Mouse (Mus musculus) liver, postnatal 0 days (tissue): Measurements from ENCODE around the gene Coro1c. TPM values are rescaled to one million over a fixed set of nuclear protein-coding genes. Genes with fewer than 3 reads are reported as not detected.
"Not testable (repeated sequence)": the region's sequence is repeated elsewhere in the genome, so short reads cannot be mapped to it uniquely, and the experiment has no call there.

Experiments
- ATAC-seq: fragments of 200-750 bp; cut with Nextera tagmentation; 2 replicates; pipeline ENCODE4 v1.8.0; 2017; ENCODE audit warnings: mild to moderate bottlenecking, moderate library complexity
- DNase-seq: peaks from one replicate; pipeline ENCODE4 v3.0.0-alpha.2; 2016
- H3K27ac ChIP-seq: fragments of 300-500 bp; sonication (generic); 2 replicates; pipeline ENCODE4 v1.5.1; 2014; ENCODE audit warnings: antibody characterized with exemption, moderate library complexity, mild to moderate bottlenecking, low read depth
- H3K27me3 ChIP-seq: fragments of 300-500 bp; sonication (generic); 2 replicates; pipeline ENCODE4 v1.6.1; 2014; ENCODE audit warnings: low read length, control low read depth, mixed read lengths; ENCODE audit not compliant: insufficient read depth
- H3K36me3 ChIP-seq: fragments of 300-500 bp; sonication (generic); replicated peaks from 2 replicates; pipeline ENCODE4 v1.6.1; 2014; ENCODE audit warnings: mild to moderate bottlenecking, control low read depth, low read length, moderate library complexity, mixed read lengths; ENCODE audit not compliant: insufficient read depth
- H3K4me1 ChIP-seq: fragments of 300-500 bp; sonication (generic); 2 replicates; pipeline ENCODE4 v1.6.1; 2014; ENCODE audit warnings: antibody characterized with exemption, mild to moderate bottlenecking, control low read depth; ENCODE audit not compliant: insufficient read depth
- H3K4me2 ChIP-seq: fragments of 300-500 bp; sonication (generic); 2 replicates; pipeline ENCODE4 v1.6.1; 2014; ENCODE audit warnings: low read depth, mild to moderate bottlenecking, low read length, moderate library complexity, mixed read lengths
- H3K4me3 ChIP-seq: fragments of 300-500 bp; sonication (generic); 2 replicates; pipeline ENCODE4 v1.5.1; 2014; ENCODE audit warnings: low read depth, low read length
- H3K9ac ChIP-seq: fragments of 300-500 bp; sonication (generic); replicated peaks from 2 replicates; pipeline ENCODE4 v1.6.1; 2014; ENCODE audit warnings: mild to moderate bottlenecking, moderate library complexity
- H3K9me3 ChIP-seq: fragments of 300-500 bp; sonication (generic); 2 replicates; pipeline ENCODE4 v1.6.1; 2016; ENCODE audit warnings: mild to moderate bottlenecking, control low read depth, low read length, mixed read lengths
- CTCF ChIP-seq: sonication (generic); IDR thresholded peaks from 2 replicates; pipeline ENCODE4 v1.5.1; 2016; ENCODE audit warnings: antibody characterized with exemption, low read depth
- EP300 ChIP-seq: IDR thresholded peaks from 2 replicates; pipeline ENCODE4 v1.6.1; 2016; ENCODE audit warnings: antibody characterized with exemption, low read depth, mild to moderate bottlenecking
- WGBS: fragments of 180-500 bp; shearing (Covaris S2); extraction: QIAGEN DNeasy Blood & Tissue Kit; methylation state at CpG from one replicate; pipeline ENCODE4 v1.1.7; 2014; ENCODE audit not compliant: insufficient replicate concordance; 5-methylcytosine and 5-hydroxymethylcytosine counted together
- polyA plus RNA-seq: library from polyadenylated mRNA; unstranded; fragments of >200 nt; fragmentation: Nextera tagmentation; extraction: Ambion mirVana; gene quantifications from 2 replicates; pipeline ENCODE4 v1.2.1, GENCODE M21; 2015

Coro1c gene
- polyA plus RNA-seq, 1 experiment from 2014 or later, result 27.6 TPM

DNA sequence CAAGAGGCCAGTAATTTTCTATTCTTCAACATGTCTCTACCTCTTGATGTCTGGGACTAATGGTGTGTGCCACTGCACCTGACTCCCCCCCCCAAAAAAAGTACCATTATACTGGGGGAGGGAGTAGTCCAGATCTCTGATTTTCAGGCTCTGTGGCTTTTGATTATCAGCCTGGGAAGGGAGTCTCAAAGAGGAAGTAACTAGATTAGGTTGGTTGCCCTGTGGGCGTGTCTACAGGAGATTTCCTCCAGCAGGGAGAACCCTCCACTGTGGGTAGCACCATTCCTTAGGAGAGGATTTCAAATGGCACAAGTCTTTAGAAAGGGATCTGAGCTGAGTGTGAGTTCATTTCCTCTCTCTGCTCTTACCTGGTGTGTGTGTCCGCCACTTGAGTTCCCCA is 95.9 kb downstream of the Coro1c start:
- Histone ChIP-seq H3K4me2 (no peak overlapping the region), H3K9ac (no peak overlapping the region), H3K27ac (no peak overlapping the region), H3K36me3 (no peaks in the 10 kb centered on the region), H3K9me3 (no peaks in the 10 kb centered on the region), H3K27me3 (no peaks in the 10 kb centered on the region), H3K4me1 (peaks cover 17% of the 10 kb centered on the region; the same call in 1 of the 2 replicates), H3K4me3 (no peak overlapping the region)
- TF ChIP-seq EP300 (no peak), CTCF (no peak)
- no peak for DNase-seq
- WGBS, result 64% methylated on average over 2 of the region's 2 CpGs
- ATAC-seq, result no peak

DNA sequence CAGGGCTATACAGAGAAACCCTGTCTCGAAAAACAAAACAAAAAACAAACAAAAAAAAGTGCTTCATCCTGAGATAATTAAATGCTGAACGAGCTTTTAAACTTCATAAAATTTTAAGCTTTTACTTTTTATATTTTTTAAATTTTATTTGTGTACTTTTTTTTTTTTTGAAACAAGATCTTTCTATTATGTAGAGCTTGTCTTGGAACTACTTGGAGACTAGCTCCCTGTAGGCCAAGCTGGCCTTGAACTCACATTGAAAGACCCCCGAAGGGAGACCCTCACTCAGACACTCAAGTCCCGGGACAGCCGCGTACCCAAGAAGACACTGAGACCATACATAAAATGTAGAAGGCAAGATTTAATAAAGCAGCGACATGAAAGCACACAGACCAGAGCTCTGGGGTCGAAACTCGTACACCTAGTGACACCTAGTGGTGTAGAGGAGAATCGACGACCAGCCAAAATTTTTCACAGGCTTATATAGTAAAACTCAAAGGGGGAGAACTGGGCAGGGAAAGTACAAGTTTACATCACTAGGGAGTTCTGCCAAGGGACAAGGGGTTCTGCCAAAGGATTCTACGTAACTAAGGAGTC is 96.6 kb downstream of the Coro1c start:
- WGBS, result 19% methylated on average over 11 of the region's 12 CpGs
- not testable (repeated sequence) for DNase-seq, H3K27ac ChIP-seq, H3K4me2 ChIP-seq, H3K4me3 ChIP-seq, H3K36me3 ChIP-seq, H3K27me3 ChIP-seq, H3K9me3 ChIP-seq, ATAC-seq, H3K9ac ChIP-seq
- TF ChIP-seq CTCF, result peak; percentile 62
- peaks cover 17% of the 10 kb centered on the region; the same call in 1 of the 2 replicates for H3K4me1 ChIP-seq

DNA sequence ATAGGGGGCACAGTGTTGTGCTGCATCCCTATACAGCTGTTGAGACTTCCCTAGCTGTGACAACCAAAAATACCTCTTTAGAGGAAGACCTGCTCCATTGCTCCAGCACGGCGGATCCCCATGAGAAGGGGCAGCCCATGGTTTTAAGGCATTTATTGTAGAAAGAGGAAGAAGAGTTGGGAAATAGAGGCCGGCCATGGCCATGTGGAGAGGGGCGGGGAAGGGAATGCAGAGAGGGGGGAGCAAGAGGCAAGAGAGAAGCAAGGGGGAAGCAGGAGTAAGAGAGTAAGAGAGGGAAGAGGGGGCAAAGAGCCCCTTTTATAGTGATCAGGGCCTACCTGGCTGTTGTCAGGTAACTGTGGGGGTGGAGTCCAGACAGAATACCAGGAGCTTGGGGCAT is 98.4 kb downstream of the Coro1c start:
- H3K36me3 ChIP-seq, result no peaks in the 10 kb centered on the region
- WGBS, result 64% methylated on average over 4 of the region's 4 CpGs
- no peak overlapping the region for H3K9ac ChIP-seq
- no peak overlapping the region for H3K27ac ChIP-seq
- TF ChIP-seq CTCF (no peak), EP300 (no peak)
- no peak overlapping the region for H3K4me2 ChIP-seq
- H3K4me1 ChIP-seq, result peaks cover 12% of the 10 kb centered on the region; the same call in 1 of the 2 replicates
- no peaks in the 10 kb centered on the region for H3K9me3 ChIP-seq
- ATAC-seq (no peak), DNase-seq (no peak)
- H3K27me3 ChIP-seq, result no peaks in the 10 kb centered on the region
- no peak overlapping the region for H3K4me3 ChIP-seq

DNA sequence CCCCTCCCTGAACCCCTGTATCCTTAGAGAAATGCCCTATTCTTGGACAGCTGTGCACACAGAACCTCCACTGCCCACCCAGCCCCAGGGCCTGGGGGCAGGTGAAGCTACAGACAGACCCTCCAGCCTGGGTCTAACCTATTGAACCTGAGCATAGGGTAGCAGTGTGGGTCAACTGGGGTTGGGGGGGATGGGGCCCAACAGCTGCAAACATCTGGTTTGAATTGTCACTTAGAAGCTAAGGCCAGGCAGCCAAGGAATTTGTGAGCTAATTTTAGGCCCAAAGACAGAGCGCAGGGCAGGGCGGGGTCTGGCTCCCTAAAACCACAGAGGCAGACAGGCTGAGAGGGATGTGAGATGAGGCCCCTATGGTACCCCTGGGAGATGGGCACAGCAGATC is 100.4 kb downstream of the Coro1c start:
- Histone ChIP-seq H3K27me3 (no peaks in the 10 kb centered on the region), H3K9ac (no peak overlapping the region), H3K9me3 (no peaks in the 10 kb centered on the region), H3K4me2 (no peak overlapping the region), H3K4me3 (no peak overlapping the region), H3K36me3 (no peaks in the 10 kb centered on the region), H3K4me1 (peaks cover 18% of the 10 kb centered on the region), H3K27ac (no peak overlapping the region)
- TF ChIP-seq EP300, result no peak
- no peak for TF ChIP-seq CTCF
- DNase-seq, result no peak
- no peak for ATAC-seq
- 59% methylated on average over 2 of the region's 2 CpGs for WGBS

DNA sequence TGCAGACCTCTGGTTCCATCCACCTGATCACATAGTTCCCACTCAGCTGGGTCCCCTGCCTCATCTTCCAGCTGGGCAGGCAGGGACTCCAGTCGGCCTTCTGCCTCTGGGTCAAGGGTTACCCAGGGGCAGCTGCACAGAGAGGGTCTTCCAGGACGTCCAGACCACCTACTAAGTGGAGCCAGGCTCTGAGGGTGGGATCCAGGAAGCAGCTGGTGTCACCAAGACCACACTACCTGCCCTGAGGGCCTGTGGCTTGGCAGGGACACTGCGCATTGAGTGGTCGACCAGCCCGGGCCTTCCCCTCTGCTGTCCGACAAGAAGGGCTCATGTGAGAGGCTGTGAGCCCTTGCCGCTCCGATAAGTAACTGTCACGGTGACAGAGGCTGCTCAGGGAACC is 100.8 kb downstream of the Coro1c start:
- Histone ChIP-seq H3K4me2 (no peak overlapping the region), H3K27ac (no peak overlapping the region; the same call in 1 of the 2 replicates), H3K4me1 (peaks cover 16% of the 10 kb centered on the region), H3K36me3 (no peaks in the 10 kb centered on the region), H3K4me3 (no peak overlapping the region), H3K9ac (no peak overlapping the region), H3K9me3 (no peaks in the 10 kb centered on the region), H3K27me3 (no peaks in the 10 kb centered on the region)
- TF ChIP-seq EP300, result no peak
- TF ChIP-seq CTCF, result no peak
- ATAC-seq (no peak), DNase-seq (no peak)
- WGBS, result 58% methylated on average over 9 of the region's 9 CpGs

DNA sequence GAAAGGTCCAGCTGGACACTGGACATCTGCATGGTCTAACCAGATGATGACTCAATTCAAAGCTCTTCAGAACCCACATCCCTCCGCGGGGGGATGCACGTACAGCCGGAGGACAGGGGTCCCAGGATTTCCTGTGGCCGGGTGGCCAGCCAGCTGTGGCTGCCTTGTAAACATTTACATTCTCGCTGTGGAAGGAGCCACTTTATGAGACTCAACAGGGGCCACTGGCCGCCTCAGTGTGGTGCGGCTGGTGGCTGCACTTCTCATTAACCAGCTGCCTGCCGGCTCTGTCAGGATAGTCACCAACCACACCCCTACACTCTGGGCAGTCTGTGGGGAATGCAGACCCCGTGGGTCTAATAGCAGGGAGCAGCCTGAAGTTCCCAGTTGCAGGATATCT is 102.1 kb downstream of the Coro1c start:
- DNase-seq (no peak), ATAC-seq (peak; percentile 32; the same call in 1 of the 2 replicates)
- Histone ChIP-seq H3K9ac (no peak overlapping the region), H3K4me3 (no peak overlapping the region), H3K27ac (no peak overlapping the region), H3K27me3 (no peaks in the 10 kb centered on the region), H3K9me3 (no peaks in the 10 kb centered on the region), H3K36me3 (no peaks in the 10 kb centered on the region), H3K4me2 (no peak overlapping the region), H3K4me1 (peaks cover 16% of the 10 kb centered on the region)
- TF ChIP-seq CTCF, result no peak
- no peak for TF ChIP-seq EP300
- 10% methylated on average over 10 of the region's 10 CpGs for WGBS
